Mouse (Mus musculus) kidney, embryonic 14.5 days (tissue): ENCODE measurements around the gene Cd3g. TPM values are rescaled to one million over a fixed set of nuclear protein-coding genes. Genes with fewer than 3 reads are reported as not detected.

Source experiments
- ATAC-seq: fragments of 200-750 bp; cut with Nextera tagmentation; 2 replicates; pipeline ENCODE4 v1.8.0; 2017; ENCODE audit warnings: moderate number of reproducible peaks, mild to moderate bottlenecking, moderate TSS enrichment, moderate library complexity; ENCODE audit not compliant: low FRiP score, low TSS enrichment
- H3K27ac ChIP-seq: fragments of 300-500 bp; sonication (generic); 2 replicates; pipeline ENCODE4 v1.5.1; 2014; ENCODE audit warnings: low read depth, mild to moderate bottlenecking, low read length, moderate library complexity, mixed read lengths
- H3K27me3 ChIP-seq: fragments of 300-500 bp; sonication (generic); 2 replicates; pipeline ENCODE4 v1.6.1; 2014; ENCODE audit warnings: mild to moderate bottlenecking, low read length; ENCODE audit not compliant: control insufficient read depth, insufficient read depth
- H3K36me3 ChIP-seq: fragments of 300-500 bp; sonication (generic); 2 replicates; pipeline ENCODE4 v1.6.1; 2014; ENCODE audit warnings: low read length, mixed read lengths; ENCODE audit not compliant: control insufficient read depth, insufficient read depth
- H3K4me1 ChIP-seq: fragments of 300-500 bp; sonication (generic); 2 replicates; pipeline ENCODE4 v1.6.1; 2014; ENCODE audit warnings: low read length, mixed read lengths; ENCODE audit not compliant: control insufficient read depth, insufficient read depth
- H3K4me2 ChIP-seq: fragments of 300-500 bp; sonication (generic); replicated peaks from 2 replicates; pipeline ENCODE4 v1.6.1; 2014; ENCODE audit warnings: low read depth, mild to moderate bottlenecking, low read length
- H3K4me3 ChIP-seq: fragments of 300-500 bp; sonication (generic); 2 replicates; pipeline ENCODE4 v1.5.1; 2014; ENCODE audit warnings: mild to moderate bottlenecking, low read length
- H3K9ac ChIP-seq: fragments of 300-500 bp; sonication (generic); 2 replicates; pipeline ENCODE4 v1.6.1; 2014; ENCODE audit warnings: low read depth, mild to moderate bottlenecking, low read length, moderate library complexity
- H3K9me3 ChIP-seq: fragments of 300-500 bp; sonication (generic); 2 replicates; pipeline ENCODE4 v1.6.1; 2016; ENCODE audit warnings: low read length; ENCODE audit not compliant: control insufficient read depth
- WGBS: fragments of 180-500 bp; shearing (Covaris S2); extraction: QIAGEN DNeasy Blood & Tissue Kit; methylation state at CpG from one replicate; pipeline ENCODE4 v1.1.7; 2014; 5-methylcytosine and 5-hydroxymethylcytosine counted together
- polyA plus RNA-seq: library from polyadenylated mRNA; unstranded; fragments of >200 nt; fragmentation: Nextera tagmentation; extraction: Ambion mirVana; gene quantifications from 2 replicates; pipeline ENCODE4 v1.2.1, GENCODE M21; 2014

Gene Cd3g
- polyA plus RNA-seq, 1 experiment from 2014 or later = not detected

DNA sequence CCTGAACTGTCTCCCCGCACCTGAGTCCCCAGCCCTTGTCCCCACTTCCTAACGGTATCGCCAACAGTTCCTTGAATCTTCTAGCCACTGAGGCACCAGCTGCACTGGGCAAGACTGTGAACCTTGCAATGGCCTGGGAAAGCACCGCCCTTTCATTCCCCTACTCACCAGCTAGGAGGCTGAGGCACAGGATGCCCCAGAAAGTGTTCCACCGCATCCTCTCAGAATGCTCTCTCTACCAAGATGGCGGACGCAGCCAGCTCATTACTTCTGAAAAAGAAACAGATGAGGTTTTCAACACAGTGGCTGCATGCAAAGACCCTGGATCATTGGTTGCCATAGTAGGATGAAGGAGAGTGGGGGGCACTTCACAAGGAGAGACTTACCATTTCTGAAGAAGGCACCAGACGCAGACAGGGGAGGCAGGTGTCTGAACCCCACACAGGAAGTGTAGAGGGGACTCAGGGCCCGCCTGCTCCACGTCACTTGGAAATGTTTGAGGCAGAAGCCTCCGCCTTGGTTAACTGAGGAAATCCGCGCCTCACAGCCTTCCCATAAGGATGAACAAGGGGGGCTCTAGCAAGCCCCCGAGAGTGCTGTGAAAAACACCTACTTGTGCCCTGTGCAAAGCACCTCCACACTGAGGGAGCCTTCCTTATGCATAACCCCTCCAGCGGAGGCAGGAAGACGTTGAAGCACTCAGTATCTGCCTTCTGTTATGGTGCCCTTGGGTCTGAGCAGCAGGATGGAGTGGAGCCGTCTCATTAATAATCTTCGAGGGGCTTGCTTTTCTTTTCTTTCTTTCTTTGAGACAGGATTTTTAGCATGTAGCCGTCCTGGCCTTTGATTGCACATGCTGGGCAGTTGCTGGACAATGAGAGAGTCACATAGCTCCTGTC, 29.2 kb upstream of the Cd3g start, which contains the start of gene Cd3e:
Gene Cd3e (minus strand): TSS at position 448 of the 899 bp plus-strand sequence.
- 88% methylated on average over 19 of the region's 19 CpGs for WGBS
- H3K27ac ChIP-seq = no peak within 1 kb of the TSS
- no peaks in the 10 kb centered on the region for H3K27me3 ChIP-seq
- ATAC-seq = no peak
- H3K9ac ChIP-seq = no peak within 1 kb of the TSS
- H3K9me3 ChIP-seq = no peaks in the 10 kb centered on the region
- H3K4me3 ChIP-seq = no peak within 1 kb of the TSS
- H3K4me2 ChIP-seq = no peak within 1 kb of the TSS
- H3K36me3 ChIP-seq = no peaks in the 10 kb centered on the region
- no peaks in the 10 kb centered on the region for H3K4me1 ChIP-seq

DNA sequence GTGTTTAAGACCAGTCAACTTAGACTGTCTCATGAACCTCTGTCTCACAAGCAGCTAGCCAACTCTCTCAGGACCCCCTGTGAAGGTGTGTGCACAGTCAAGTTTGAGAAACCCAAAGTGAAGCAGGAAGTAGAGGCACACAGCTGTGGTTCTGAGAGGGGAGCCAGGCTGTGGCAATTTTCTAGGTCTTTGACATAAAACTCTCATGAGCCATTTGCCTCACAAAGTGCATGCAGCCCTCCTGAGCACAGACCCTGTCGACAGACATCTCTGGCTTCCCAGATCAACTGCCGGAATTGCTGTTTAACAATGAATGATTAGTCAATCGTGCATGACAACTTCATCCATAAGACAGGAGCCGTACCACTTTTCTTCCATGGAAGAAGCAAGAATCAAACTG, 28.1 kb upstream of the Cd3g start:
- H3K27ac ChIP-seq = no peak overlapping the region
- no peaks in the 10 kb centered on the region for H3K36me3 ChIP-seq
- no peak overlapping the region for H3K9ac ChIP-seq
- H3K4me1 ChIP-seq = no peaks in the 10 kb centered on the region
- WGBS = 77% methylated on average over 4 of the region's 4 CpGs
- no peak overlapping the region for H3K4me3 ChIP-seq
- no peak for ATAC-seq
- no peak overlapping the region for H3K4me2 ChIP-seq
- no peaks in the 10 kb centered on the region for H3K9me3 ChIP-seq
- H3K27me3 ChIP-seq = no peaks in the 10 kb centered on the region

DNA sequence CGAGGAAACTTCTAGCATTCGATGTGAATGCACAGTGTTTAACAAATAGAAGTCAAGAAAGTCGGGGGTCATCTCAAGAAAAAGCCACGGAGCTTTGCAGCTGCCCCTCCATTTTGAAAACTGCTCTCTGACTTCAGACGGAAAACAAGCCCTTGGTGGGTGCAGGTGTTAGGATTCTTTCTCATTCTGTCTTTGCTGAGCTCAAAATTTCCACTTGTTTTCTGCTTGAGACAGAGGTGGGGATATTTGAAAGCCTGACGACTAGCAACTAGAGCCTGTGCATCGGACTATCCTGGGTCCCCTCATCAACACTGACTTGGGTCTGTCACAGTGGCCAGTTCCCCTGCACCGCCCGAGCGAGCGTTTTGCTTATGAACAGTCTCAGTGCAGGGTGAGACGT, 27.2 kb upstream of the Cd3g start:
- Histone ChIP-seq H3K4me1 (no peaks in the 10 kb centered on the region), H3K9me3 (no peaks in the 10 kb centered on the region), H3K9ac (no peak overlapping the region), H3K27me3 (no peaks in the 10 kb centered on the region), H3K4me3 (no peak overlapping the region), H3K27ac (no peak overlapping the region), H3K36me3 (no peaks in the 10 kb centered on the region), H3K4me2 (no peak overlapping the region)
- WGBS = 81% methylated on average over 12 of the region's 12 CpGs
- ATAC-seq = no peak

DNA sequence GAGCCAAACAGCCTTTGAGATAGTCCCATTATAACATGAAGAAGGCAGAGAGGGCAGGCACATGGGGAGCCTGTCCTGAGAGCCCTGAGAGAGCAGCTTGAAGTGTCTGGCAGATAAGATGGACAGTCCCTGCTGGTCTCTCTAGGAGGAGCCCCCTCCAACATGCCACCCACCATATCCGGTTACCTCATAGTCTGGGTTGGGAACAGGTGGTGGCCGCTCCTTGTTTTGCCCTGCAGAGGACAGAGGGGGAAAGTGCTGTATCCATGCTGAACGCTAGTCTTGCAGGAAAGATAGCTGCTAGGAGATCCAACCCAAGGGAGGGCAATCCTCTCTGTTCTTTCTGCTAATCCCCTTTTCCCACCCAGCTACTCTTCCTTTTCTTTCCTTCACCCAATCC, 20.0 kb upstream of the Cd3g start:
- 59% methylated on average over 3 of the region's 3 CpGs for WGBS
- H3K36me3 ChIP-seq = no peaks in the 10 kb centered on the region

DNA sequence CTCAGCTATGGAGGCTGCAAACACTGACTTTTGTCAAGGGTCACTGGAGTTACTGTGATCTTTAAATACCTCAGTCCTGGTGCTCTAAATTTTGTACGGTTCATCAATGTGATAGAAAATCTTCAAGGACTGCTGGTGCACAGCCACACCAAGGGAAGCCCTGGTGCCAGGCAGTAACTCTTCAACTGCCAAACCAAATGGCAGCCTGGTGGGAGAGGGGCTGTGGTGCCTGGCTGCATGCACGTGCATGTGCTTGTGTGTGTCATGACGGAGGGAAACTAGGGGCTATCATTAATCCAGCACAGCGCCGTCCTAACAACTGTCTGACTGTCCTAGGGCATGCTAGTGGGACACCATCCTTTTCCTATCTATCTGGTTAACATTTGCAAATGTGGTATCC, 19.5 kb upstream of the Cd3g start:
- no peak for ATAC-seq
- H3K27me3 ChIP-seq = no peaks in the 10 kb centered on the region
- no peaks in the 10 kb centered on the region for H3K36me3 ChIP-seq
- H3K4me1 ChIP-seq = 0 out of 2 replicates have a peak, but pooled peaks cover 5% of the 10 kb centered on the region
- no peak overlapping the region for H3K4me2 ChIP-seq
- H3K4me3 ChIP-seq = no peak overlapping the region
- no peak overlapping the region for H3K27ac ChIP-seq
- 58% methylated on average over 5 of the region's 5 CpGs for WGBS
- no peaks in the 10 kb centered on the region for H3K9me3 ChIP-seq
- H3K9ac ChIP-seq = no peak overlapping the region

More for the DNA sequence above, 20.0 kb upstream of the Cd3g start:
- H3K4me1 ChIP-seq = 0 out of 2 replicates have a peak, but pooled peaks cover 5% of the 10 kb centered on the region
- no peaks in the 10 kb centered on the region for H3K27me3 ChIP-seq
- H3K27ac ChIP-seq = no peak overlapping the region
- no peaks in the 10 kb centered on the region for H3K9me3 ChIP-seq
- no peak overlapping the region for H3K4me3 ChIP-seq
- 0 out of 2 replicates have a peak, but pooled peaks have one; percentile 35 for ATAC-seq
- H3K9ac ChIP-seq = no peak overlapping the region
- no peak overlapping the region for H3K4me2 ChIP-seq

DNA sequence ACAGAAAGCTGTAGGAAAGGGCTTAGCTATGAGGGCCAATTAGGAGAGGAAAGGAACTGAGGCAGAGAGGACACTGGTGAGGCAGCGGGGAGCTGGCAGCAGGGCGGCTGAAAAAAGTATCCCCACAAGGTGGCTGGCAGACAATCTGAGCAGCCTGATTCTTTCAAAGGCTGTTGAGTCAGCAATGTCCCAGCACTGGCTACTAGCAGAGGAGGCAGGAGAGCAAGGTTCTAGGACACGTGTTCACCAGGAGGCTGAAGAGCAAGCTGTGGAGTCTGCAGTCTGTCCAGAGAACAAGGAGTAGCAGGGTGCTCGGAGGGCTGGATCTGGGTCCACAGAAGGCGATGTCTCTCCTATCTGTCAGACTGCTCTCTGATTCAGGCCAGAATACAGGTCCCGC, 18.9 kb upstream of the Cd3g start:
- Histone ChIP-seq H3K27ac (no peak overlapping the region), H3K36me3 (no peaks in the 10 kb centered on the region), H3K4me1 (0 out of 2 replicates have a peak, but pooled peaks cover 5% of the 10 kb centered on the region), H3K4me2 (no peak overlapping the region), H3K4me3 (no peak overlapping the region), H3K9ac (no peak overlapping the region), H3K9me3 (no peaks in the 10 kb centered on the region), H3K27me3 (no peaks in the 10 kb centered on the region)
- no peak for ATAC-seq
- 69% methylated on average over 6 of the region's 6 CpGs for WGBS

DNA sequence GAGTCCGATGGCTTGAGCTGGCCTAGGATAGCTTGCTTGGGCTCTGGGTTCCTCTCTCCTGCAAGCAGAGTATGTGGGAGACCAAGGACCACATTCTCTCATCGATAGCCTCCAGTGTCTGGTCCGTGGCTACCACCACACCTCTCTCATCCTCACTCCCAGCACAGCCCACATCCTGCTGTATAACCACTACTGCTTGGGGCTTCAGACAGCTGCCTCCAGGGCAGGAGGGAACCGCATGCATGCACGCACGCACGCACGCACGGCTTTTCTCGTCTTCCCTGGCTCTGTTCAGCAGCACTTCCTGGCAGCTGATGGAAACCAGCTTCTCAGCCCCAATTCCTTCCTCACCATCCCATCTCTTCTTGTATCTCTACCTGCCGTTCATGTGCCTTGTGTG, 17.9 kb upstream of the Cd3g start:
- no peak overlapping the region for H3K4me2 ChIP-seq
- no peak overlapping the region for H3K9ac ChIP-seq
- 0 out of 2 replicates have a peak, but pooled peaks cover 5% of the 10 kb centered on the region for H3K4me1 ChIP-seq
- ATAC-seq = no peak
- H3K27me3 ChIP-seq = no peaks in the 10 kb centered on the region
- WGBS = 49% methylated on average over 11 of the region's 11 CpGs
- H3K27ac ChIP-seq = no peak overlapping the region
- H3K4me3 ChIP-seq = no peak overlapping the region
- no peaks in the 10 kb centered on the region for H3K9me3 ChIP-seq
- H3K36me3 ChIP-seq = no peaks in the 10 kb centered on the region

DNA sequence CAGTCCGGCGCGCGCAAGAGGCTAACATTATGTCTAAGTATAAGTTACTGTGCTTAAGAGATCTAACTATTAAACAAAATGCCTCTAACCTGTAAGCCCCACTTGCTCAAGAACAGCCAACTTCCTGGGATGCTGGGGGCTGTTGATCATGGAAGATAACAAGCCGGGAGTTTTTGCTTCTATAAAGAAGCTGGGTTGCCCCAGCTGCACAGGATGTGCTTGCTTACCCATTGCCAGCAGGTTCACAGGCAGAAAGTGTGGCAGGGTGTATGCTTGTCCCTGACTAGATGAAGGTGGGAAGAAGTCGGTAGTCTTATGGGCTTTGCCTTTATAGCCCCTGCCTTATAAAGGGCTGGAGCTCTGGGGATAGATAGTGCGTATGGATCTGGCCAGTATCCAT, 16.4 kb upstream of the Cd3g start:
- H3K9ac ChIP-seq = no peak overlapping the region
- no peak overlapping the region for H3K27ac ChIP-seq
- 91% methylated on average over 7 of the region's 7 CpGs for WGBS
- no peaks in the 10 kb centered on the region for H3K36me3 ChIP-seq
- no peak overlapping the region for H3K4me2 ChIP-seq
- H3K4me3 ChIP-seq = no peak overlapping the region
- no peaks in the 10 kb centered on the region for H3K27me3 ChIP-seq
- H3K4me1 ChIP-seq = 0 out of 2 replicates have a peak, but pooled peaks cover 5% of the 10 kb centered on the region
- no peaks in the 10 kb centered on the region for H3K9me3 ChIP-seq
- no peak for ATAC-seq

DNA sequence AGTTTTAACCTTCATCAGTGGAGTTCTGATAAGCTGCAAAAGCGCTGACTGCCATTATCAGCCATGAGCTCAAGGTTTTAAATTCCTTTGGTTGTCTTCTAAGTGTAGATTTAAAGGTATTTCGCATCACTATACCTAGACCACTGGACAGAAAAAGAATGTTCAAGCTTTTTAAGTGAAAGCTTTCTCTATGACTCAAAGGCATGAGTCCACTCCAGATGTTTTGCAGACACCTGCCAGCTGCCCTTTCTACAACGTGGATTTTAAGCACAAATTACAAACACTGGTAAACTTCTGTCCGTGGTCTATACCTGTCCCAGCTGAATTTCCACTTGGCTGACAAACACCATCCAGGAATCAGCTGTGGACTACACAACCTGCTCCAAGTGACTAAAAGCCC, 14.7 kb upstream of the Cd3g start:
- no peaks in the 10 kb centered on the region for H3K27me3 ChIP-seq
- no peak overlapping the region for H3K4me3 ChIP-seq
- no peak overlapping the region for H3K27ac ChIP-seq
- 0 out of 2 replicates have a peak, but pooled peaks cover 2% of the 10 kb centered on the region for H3K4me1 ChIP-seq
- H3K36me3 ChIP-seq = no peaks in the 10 kb centered on the region
- no peak overlapping the region for H3K4me2 ChIP-seq
- WGBS = 76% methylated on average over 4 of the region's 4 CpGs
- no peaks in the 10 kb centered on the region for H3K9me3 ChIP-seq
- ATAC-seq = no peak
- H3K9ac ChIP-seq = no peak overlapping the region
